Mouse (Mus musculus): Measurements from ENCODE around the gene Ckap5. TPM values are rescaled to one million over a fixed set of nuclear protein-coding genes. Genes with fewer than 3 reads are reported as not detected.

Ckap5 gene
- polyA plus RNA-seq, 1 experiment, result 5.9 TPM

DNA sequence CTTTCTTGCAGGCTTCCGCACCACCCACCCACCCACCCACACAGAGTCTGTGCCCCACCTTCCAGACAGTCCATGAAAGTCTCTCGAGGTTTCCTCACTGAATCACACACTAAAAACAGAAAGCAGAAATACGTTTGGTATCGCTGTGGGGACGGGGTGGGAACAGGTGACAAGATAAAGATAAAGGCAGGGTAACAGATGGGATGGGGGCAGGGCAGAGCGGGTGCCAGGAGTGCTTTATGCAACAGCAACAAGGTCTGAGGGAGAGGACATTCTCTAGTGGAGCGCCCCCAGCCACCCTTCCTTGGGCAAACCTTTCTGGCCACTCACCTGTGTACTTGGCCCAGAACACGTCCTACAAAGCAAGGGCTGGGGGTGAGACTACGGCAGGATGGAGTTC lies 108.3 kb downstream of the Ckap5 start:
- WGBS, result 90% methylated on average over 9 of the region's 9 CpGs
- DNase-seq, result no peak
- H3K36me3 ChIP-seq (ENCODE audit: control insufficient read depth, insufficient read depth, low read length), result no peaks in the 10 kb centered on the region
- no peak overlapping the region for H3K4me3 ChIP-seq (ENCODE audit: insufficient read depth, low read depth, low read length)
- H3K27me3 ChIP-seq (replicated peaks; ENCODE audit: control insufficient read depth, insufficient read depth, low read length), result no peaks in the 10 kb centered on the region
- H3K4me1 ChIP-seq (ENCODE audit: control insufficient read depth, insufficient read depth, low read length), result no peaks in the 10 kb centered on the region
- no peak overlapping the region for H3K27ac ChIP-seq (ENCODE audit: insufficient read depth, low read depth, low read length)
- TF ChIP-seq CTCF (conservative IDR thresholded peaks at IDR 0.05; ENCODE audit: insufficient read depth, insufficient read length, low read depth, low read length) (no peak), POLR2A (IDR thresholded peaks at IDR 0.05; ENCODE audit: low read depth, low read length) (no peak)

DNA sequence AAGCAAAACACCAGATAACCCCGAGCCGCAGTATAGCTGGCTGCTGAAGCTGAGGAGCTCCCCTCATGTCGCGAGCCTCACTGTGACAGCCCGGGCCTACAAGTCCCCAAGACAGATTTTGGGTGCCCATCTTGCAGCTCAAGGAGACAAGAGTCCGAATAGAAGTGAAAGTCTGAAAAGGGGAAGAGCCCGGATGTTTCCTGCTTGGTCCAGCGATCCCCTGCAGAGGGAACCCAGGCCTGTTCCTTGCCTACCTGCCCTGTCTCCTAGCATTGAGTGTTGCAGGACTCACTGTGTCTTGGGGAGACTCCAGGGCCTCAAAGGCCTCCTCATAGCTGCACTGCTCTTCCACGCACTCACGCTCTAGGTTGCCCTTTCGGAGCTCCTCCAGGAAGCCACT lies 108.9 kb downstream of the Ckap5 start:
- no peak for DNase-seq
- no peaks in the 10 kb centered on the region for H3K36me3 ChIP-seq (ENCODE audit: control insufficient read depth, insufficient read depth, low read length)
- H3K27ac ChIP-seq (ENCODE audit: insufficient read depth, low read depth, low read length), result no peak overlapping the region
- WGBS, result 83% methylated on average over 11 of the region's 11 CpGs
- TF ChIP-seq CTCF (conservative IDR thresholded peaks at IDR 0.05; ENCODE audit: insufficient read depth, insufficient read length, low read depth, low read length), result no peak
- no peak for TF ChIP-seq POLR2A (IDR thresholded peaks at IDR 0.05; ENCODE audit: low read depth, low read length)
- H3K4me1 ChIP-seq (ENCODE audit: control insufficient read depth, insufficient read depth, low read length), result no peaks in the 10 kb centered on the region
- no peak overlapping the region for H3K4me3 ChIP-seq (ENCODE audit: insufficient read depth, low read depth, low read length)
- H3K27me3 ChIP-seq (replicated peaks; ENCODE audit: control insufficient read depth, insufficient read depth, low read length), result no peaks in the 10 kb centered on the region

DNA sequence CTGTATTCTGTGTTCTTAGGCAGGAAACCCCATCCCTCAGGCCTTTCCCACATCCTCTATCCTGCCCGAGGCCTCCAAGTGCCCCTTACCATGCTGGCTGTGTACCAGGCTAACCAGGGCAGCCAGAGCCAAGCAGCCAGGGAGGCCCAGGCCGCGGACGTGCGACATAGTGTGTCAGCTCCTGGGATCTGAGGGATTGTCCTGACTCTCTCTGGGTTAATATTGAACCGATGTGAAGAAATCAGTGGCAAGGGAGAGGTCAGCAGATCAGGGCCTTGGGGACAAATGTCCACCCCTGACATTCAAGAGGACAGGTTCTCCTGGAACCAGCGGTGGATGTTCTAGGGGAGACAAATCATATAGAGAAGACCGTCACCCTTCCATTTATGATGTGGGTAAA lies 109.7 kb downstream of the Ckap5 start, which contains the start of gene F2:
F2 (minus strand) TSS at position 186 of the 400 bp plus-strand sequence.
- no peaks in the 10 kb centered on the region for H3K36me3 ChIP-seq (ENCODE audit: control insufficient read depth, insufficient read depth, low read length)
- H3K4me1 ChIP-seq (ENCODE audit: control insufficient read depth, insufficient read depth, low read length), result no peaks in the 10 kb centered on the region
- WGBS, result 79% methylated on average over 8 of the region's 8 CpGs
- no peaks in the 10 kb centered on the region for H3K27me3 ChIP-seq (replicated peaks; ENCODE audit: control insufficient read depth, insufficient read depth, low read length)
- no peak within 1 kb of the TSS for H3K4me3 ChIP-seq (ENCODE audit: insufficient read depth, low read depth, low read length)
- DNase-seq, result no peak
- TF ChIP-seq POLR2A (IDR thresholded peaks at IDR 0.05; ENCODE audit: low read depth, low read length) (no peak), CTCF (conservative IDR thresholded peaks at IDR 0.05; ENCODE audit: insufficient read depth, insufficient read length, low read depth, low read length) (no peak)
- H3K27ac ChIP-seq (ENCODE audit: insufficient read depth, low read depth, low read length), result no peak within 1 kb of the TSS

GRCm38 (mm10) chr2:91636727-91637338 lies 110.3 kb downstream of the Ckap5 start:
- Histone ChIP-seq H3K4me3 (ENCODE audit: insufficient read depth, low read depth, low read length) (no peak overlapping the region), H3K27ac (ENCODE audit: insufficient read depth, low read depth, low read length) (no peak overlapping the region), H3K4me1 (ENCODE audit: control insufficient read depth, insufficient read depth, low read length) (no peaks in the 10 kb centered on the region), H3K36me3 (ENCODE audit: control insufficient read depth, insufficient read depth, low read length) (no peaks in the 10 kb centered on the region), H3K27me3 (replicated peaks; ENCODE audit: control insufficient read depth, insufficient read depth, low read length) (no peaks in the 10 kb centered on the region)
- 85% methylated on average over 5 of the region's 5 CpGs for WGBS
- DNase-seq, result no peak
- TF ChIP-seq POLR2A (IDR thresholded peaks at IDR 0.05; ENCODE audit: low read depth, low read length) (no peak), CTCF (conservative IDR thresholded peaks at IDR 0.05; ENCODE audit: insufficient read depth, insufficient read length, low read depth, low read length) (no peak)

- DNase-seq, result no peak
- no peaks in the 10 kb centered on the region for H3K27me3 ChIP-seq (replicated peaks; ENCODE audit: control insufficient read depth, insufficient read depth, low read length)
- H3K4me3 ChIP-seq (ENCODE audit: insufficient read depth, low read depth, low read length), result no peak overlapping the region
- H3K27ac ChIP-seq (ENCODE audit: insufficient read depth, low read depth, low read length), result no peak overlapping the region
- H3K4me1 ChIP-seq (ENCODE audit: control insufficient read depth, insufficient read depth, low read length), result no peaks in the 10 kb centered on the region
- TF ChIP-seq CTCF (conservative IDR thresholded peaks at IDR 0.05; ENCODE audit: insufficient read depth, insufficient read length, low read depth, low read length), result no peak
- no peak for TF ChIP-seq POLR2A (IDR thresholded peaks at IDR 0.05; ENCODE audit: low read depth, low read length)
- 69% methylated on average over 6 of the region's 6 CpGs for WGBS
- no peaks in the 10 kb centered on the region for H3K36me3 ChIP-seq (ENCODE audit: control insufficient read depth, insufficient read depth, low read length)
Measured at GRCm38 (mm10) chr2:91638931-91639330, 112.4 kb downstream of the Ckap5 start.

- Histone ChIP-seq H3K4me1 (ENCODE audit: control insufficient read depth, insufficient read depth, low read length) (no peaks in the 10 kb centered on the region), H3K36me3 (ENCODE audit: control insufficient read depth, insufficient read depth, low read length) (no peaks in the 10 kb centered on the region; the same call in 1 of the 2 replicates), H3K4me3 (ENCODE audit: insufficient read depth, low read depth, low read length) (no peak overlapping the region), H3K27ac (ENCODE audit: insufficient read depth, low read depth, low read length) (no peak overlapping the region), H3K27me3 (replicated peaks; ENCODE audit: control insufficient read depth, insufficient read depth, low read length) (no peaks in the 10 kb centered on the region)
- TF ChIP-seq POLR2A (IDR thresholded peaks at IDR 0.05; ENCODE audit: low read depth, low read length) (no peak), CTCF (conservative IDR thresholded peaks at IDR 0.05; ENCODE audit: insufficient read depth, insufficient read length, low read depth, low read length) (no peak)
- 75% methylated on average over 2 of the region's 2 CpGs for whole genome bisulfite sequencing
- DNase-seq, result no peak
Measured at GRCm38 (mm10) chr2:91642825-91643415, 116.4 kb downstream of the Ckap5 start.

DNA sequence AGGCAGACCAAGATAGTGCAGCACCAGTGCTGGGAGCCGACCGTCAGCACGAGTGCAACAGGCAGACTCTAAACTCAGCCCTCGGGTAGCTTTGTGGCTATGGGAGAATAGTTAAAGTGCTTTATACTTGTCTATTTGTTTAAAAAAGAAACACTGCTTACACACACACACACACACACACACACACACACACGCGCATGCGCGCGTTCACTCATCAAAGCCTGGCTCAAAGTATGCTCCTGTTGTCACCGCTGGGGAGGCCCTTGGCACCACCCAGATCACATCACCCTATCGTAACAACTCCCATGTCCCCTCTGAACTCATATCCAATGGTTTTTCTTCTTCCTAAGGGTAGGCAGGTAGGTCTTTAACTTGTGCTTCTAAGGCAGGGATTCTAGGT lies 117.5 kb downstream of the Ckap5 start:
- WGBS, result 93% methylated on average over 11 of the region's 11 CpGs
- H3K27ac ChIP-seq (ENCODE audit: insufficient read depth, low read depth, low read length), result no peak overlapping the region

More for the DNA sequence above, 117.5 kb downstream of the Ckap5 start:
- no peaks in the 10 kb centered on the region; the same call in 1 of the 2 replicates for H3K36me3 ChIP-seq (ENCODE audit: control insufficient read depth, insufficient read depth, low read length)
- no peak for TF ChIP-seq POLR2A (IDR thresholded peaks at IDR 0.05; ENCODE audit: low read depth, low read length)
- TF ChIP-seq CTCF (conservative IDR thresholded peaks at IDR 0.05; ENCODE audit: insufficient read depth, insufficient read length, low read depth, low read length), result no peak
- H3K27me3 ChIP-seq (replicated peaks; ENCODE audit: control insufficient read depth, insufficient read depth, low read length), result no peaks in the 10 kb centered on the region
- no peak overlapping the region for H3K4me3 ChIP-seq (ENCODE audit: insufficient read depth, low read depth, low read length)
- no peak for DNase-seq
- no peaks in the 10 kb centered on the region for H3K4me1 ChIP-seq (ENCODE audit: control insufficient read depth, insufficient read depth, low read length)
